Mouse (Mus musculus) urinary bladder, postnatal 36 days (tissue): ENCODE data around the gene Stard7.
"Not testable (repeated sequence)": the region's sequence is repeated elsewhere in the genome, so short reads cannot be mapped to it uniquely, and the experiment has no call there.

ENCODE experiments used
- DNase-seq, 2 experiments: peaks; one replicate each; pipeline ENCODE4 v3.0.0; 2022; ENCODE audit warnings: low spot score in 2 of 2, mixed read lengths in 1 of 2

Stard7 gene

GRCm38 (mm10) chr2:127269491-127270299 lies at the start of gene Stard7:
Stard7 (plus strand) TSS chr2:127270218.
- DNase-seq: peak; percentile 92 to 95

- no peak for DNase-seq
Measured at GRCm38 (mm10) chr2:127225261-127225660, 44.8 kb upstream of the Stard7 start.

- no peak for DNase-seq
Measured at GRCm38 (mm10) chr2:127237897-127238610, 32.0 kb upstream of the Stard7 start.

GRCm38 (mm10) chr2:127240065-127240464 lies 30.0 kb upstream of the Stard7 start:
- no peak for DNase-seq

GRCm38 (mm10) chr2:127247592-127248333 lies 22.3 kb upstream of the Stard7 start, which contains the start of the genes Ciao1 and Tmem127:
Ciao1 (minus strand) TSS chr2:127247816.
Tmem127 (plus strand) TSS chr2:127247908.
- DNase-seq: peak; percentile 91 to 98

- DNase-seq: peak; percentile 12 to 18
Measured at GRCm38 (mm10) chr2:127248334-127249004, 21.5 kb upstream of the Stard7 start.

- DNase-seq: no peak
Measured at GRCm38 (mm10) chr2:127250291-127251008, 19.6 kb upstream of the Stard7 start.

- DNase-seq: no peak
Measured at GRCm38 (mm10) chr2:127251457-127251856, 18.6 kb upstream of the Stard7 start.

GRCm38 (mm10) chr2:127251880-127252527 lies 18.0 kb upstream of the Stard7 start:
- no peak for DNase-seq

- DNase-seq: no peak
Measured at GRCm38 (mm10) chr2:127252787-127253186, 17.2 kb upstream of the Stard7 start.

GRCm38 (mm10) chr2:127254604-127255134 lies 15.3 kb upstream of the Stard7 start:
- no peak for DNase-seq

GRCm38 (mm10) chr2:127255294-127255693 lies 14.7 kb upstream of the Stard7 start:
- DNase-seq: no peak

GRCm38 (mm10) chr2:127259340-127259739 lies 10.7 kb upstream of the Stard7 start:
- no peak for DNase-seq

GRCm38 (mm10) chr2:127262480-127262879 lies 7.5 kb upstream of the Stard7 start:
- DNase-seq: no peak

- DNase-seq: no peak
Measured at GRCm38 (mm10) chr2:127267854-127268253, 2.2 kb upstream of the Stard7 start.

- DNase-seq: peak; percentile 83 to 88
Measured at GRCm38 (mm10) chr2:127270300-127271041, 453 bp downstream of the Stard7 start.

GRCm38 (mm10) chr2:127271042-127271515 lies 1.1 kb downstream of the Stard7 start:
- no peak for DNase-seq

GRCm38 (mm10) chr2:127272049-127272448 lies 2.0 kb downstream of the Stard7 start:
- DNase-seq: not testable (repeated sequence)

- DNase-seq: no peak
Measured at GRCm38 (mm10) chr2:127272806-127273205, 2.8 kb downstream of the Stard7 start.
